ENCODE assay signal across 22 mouse cellular contexts in the genomic region with DNA sequence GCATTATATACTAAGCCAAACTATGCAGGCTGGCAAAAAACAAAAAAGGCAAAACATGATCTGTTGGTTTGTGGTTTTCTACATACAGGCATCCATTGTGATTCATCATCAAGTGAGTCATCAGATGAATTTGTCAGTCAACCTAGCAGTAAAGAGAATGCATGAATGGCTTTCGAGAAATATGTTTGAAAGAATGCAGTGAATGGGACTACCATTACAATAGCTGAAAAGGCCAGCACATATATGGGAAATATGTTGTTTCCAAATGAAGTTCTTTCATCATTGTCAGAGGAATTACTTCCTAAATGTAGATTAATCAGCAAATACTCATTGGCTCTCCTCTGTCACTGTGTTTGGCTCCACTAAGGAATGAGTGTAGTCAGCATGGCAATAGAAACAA.
"Had no signal": no experiment of that assay in that cellular context is flagged by ENCODE, and none has a peak within 500 bp of the region (broad histone marks: within the 10 kb centered on the region; RNA-seq: fewer than 3 reads in every experiment).

No protein-coding gene starts in this region.

- H3K27me3 ChIP-seq: lung, embryonic 15.5 days; megakaryocyte, embryonic 14.5 days; midbrain, embryonic 12.5 days; neural tube, embryonic 13.5 days; neural tube, embryonic 15.5 days had no signal

- H3K4me1 ChIP-seq: lung, embryonic 15.5 days; megakaryocyte, embryonic 14.5 days; midbrain, embryonic 12.5 days; neural tube, embryonic 13.5 days; neural tube, embryonic 15.5 days had no signal

- H3K27ac ChIP-seq: lung, embryonic 15.5 days; macrophage; midbrain, embryonic 12.5 days; neural tube, embryonic 13.5 days; neural tube, embryonic 15.5 days had no signal

- DNase-seq: liver, postnatal 0 days; lung, adult 2 months; lung, postnatal 14 days; lung, postnatal 36 days; midbrain, embryonic 14.5 days; retina, postnatal 1 day; right cerebral cortex, adult 18-20 months; right cerebral cortex, postnatal 25 days; right cerebral cortex, postnatal 4 days; spleen, adult 18-20 months; thymus, adult 18-20 months; thymus, postnatal 14 days; thymus, postnatal 36 days had no signal

- ATAC-seq: liver, postnatal 0 days; lung, postnatal 0 days; midbrain, embryonic 16.5 days had no signal

- H3K4me3 ChIP-seq: lung, embryonic 15.5 days; megakaryocyte, embryonic 14.5 days; midbrain, embryonic 12.5 days; myocyte; neural tube, embryonic 13.5 days; neural tube, embryonic 15.5 days had no signal
